25 mouse cellular contexts compared by ENCODE assay signal in the genomic region with DNA sequence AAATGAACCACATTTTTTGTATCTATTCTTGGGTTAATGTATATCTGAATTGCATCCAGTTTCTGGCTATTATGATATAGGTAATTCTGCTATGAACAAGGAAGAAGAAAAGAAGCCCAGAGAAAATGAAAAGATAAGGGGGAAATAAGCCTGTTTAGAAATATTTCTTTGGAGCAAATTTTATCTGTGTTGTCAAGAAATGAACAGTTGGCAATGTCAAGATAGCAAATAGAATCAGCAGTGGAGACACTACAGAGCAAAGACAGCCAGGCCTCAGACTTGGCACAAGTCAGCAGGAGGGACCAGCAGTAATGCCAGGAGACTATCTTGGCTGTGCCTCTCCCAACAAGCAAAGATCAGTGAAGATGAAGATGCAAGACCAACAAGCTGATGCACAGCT.
"Had no signal": no experiment of that assay in that cellular context is flagged by ENCODE, and none has a peak within 500 bp of the region (broad histone marks: within the 10 kb centered on the region; RNA-seq: fewer than 3 reads in every experiment).

No protein-coding gene starts in this region.

- H3K4me3 ChIP-seq: embryonic facial prominence, embryonic 10.5 days; embryonic facial prominence, embryonic 12.5 days; embryonic facial prominence, embryonic 13.5 days; embryonic facial prominence, embryonic 15.5 days; erythroblast, embryonic 14.5 days; forebrain, embryonic 10.5 days; forebrain, embryonic 12.5 days; forebrain, embryonic 13.5 days; forebrain, embryonic 15.5 days; gastrocnemius, adult 2 months; heart, adult 2 months had no signal

- H3K9me3 ChIP-seq: embryonic facial prominence, embryonic 10.5 days; embryonic facial prominence, embryonic 12.5 days; embryonic facial prominence, embryonic 13.5 days; embryonic facial prominence, embryonic 15.5 days; forebrain, embryonic 10.5 days; forebrain, embryonic 12.5 days; forebrain, embryonic 13.5 days; forebrain, embryonic 15.5 days had no signal

- H3K27me3 ChIP-seq: embryonic facial prominence, embryonic 12.5 days; embryonic facial prominence, embryonic 13.5 days; embryonic facial prominence, embryonic 15.5 days; forebrain, embryonic 12.5 days; forebrain, embryonic 13.5 days; forebrain, embryonic 15.5 days had no signal

- H3K27ac ChIP-seq: embryonic facial prominence, embryonic 10.5 days; embryonic facial prominence, embryonic 12.5 days; embryonic facial prominence, embryonic 13.5 days; embryonic facial prominence, embryonic 15.5 days; forebrain, embryonic 10.5 days; forebrain, embryonic 12.5 days; forebrain, embryonic 13.5 days; forebrain, embryonic 15.5 days; gastrocnemius, adult 2 months; heart, adult 2 months had no signal

- H3K9ac ChIP-seq: embryonic facial prominence, embryonic 12.5 days; embryonic facial prominence, embryonic 13.5 days; embryonic facial prominence, embryonic 15.5 days; forebrain, embryonic 12.5 days; forebrain, embryonic 13.5 days; forebrain, embryonic 15.5 days; forebrain, postnatal 0 days had no signal

- H3K4me1 ChIP-seq: embryonic facial prominence, embryonic 10.5 days; embryonic facial prominence, embryonic 12.5 days; embryonic facial prominence, embryonic 13.5 days; embryonic facial prominence, embryonic 15.5 days; forebrain, embryonic 10.5 days; forebrain, embryonic 12.5 days; forebrain, embryonic 13.5 days; forebrain, embryonic 15.5 days had no signal

- DNase-seq: cerebellum, adult 9-10 months; cerebellum, adult 9-11 months; cerebellum, postnatal 10 days; cerebellum, postnatal 14 days; cerebellum, postnatal 25 days; cerebellum, postnatal 36 days; embryo, embryonic 11 days; forebrain, postnatal 0 days; gastrocnemius, adult 2 months; gastrocnemius, postnatal 10 days; gastrocnemius, postnatal 14 days; gastrocnemius, postnatal 25 days; gastrocnemius, postnatal 36 days; heart, adult 11 months; heart, adult 18-20 months; heart, adult 2 months had no signal

- H3K36me3 ChIP-seq: embryonic facial prominence, embryonic 10.5 days; embryonic facial prominence, embryonic 12.5 days; embryonic facial prominence, embryonic 13.5 days; embryonic facial prominence, embryonic 15.5 days; forebrain, embryonic 10.5 days; forebrain, embryonic 12.5 days; forebrain, embryonic 15.5 days had no signal
